8 mouse cellular contexts compared by ENCODE assay signal in the genomic region with DNA sequence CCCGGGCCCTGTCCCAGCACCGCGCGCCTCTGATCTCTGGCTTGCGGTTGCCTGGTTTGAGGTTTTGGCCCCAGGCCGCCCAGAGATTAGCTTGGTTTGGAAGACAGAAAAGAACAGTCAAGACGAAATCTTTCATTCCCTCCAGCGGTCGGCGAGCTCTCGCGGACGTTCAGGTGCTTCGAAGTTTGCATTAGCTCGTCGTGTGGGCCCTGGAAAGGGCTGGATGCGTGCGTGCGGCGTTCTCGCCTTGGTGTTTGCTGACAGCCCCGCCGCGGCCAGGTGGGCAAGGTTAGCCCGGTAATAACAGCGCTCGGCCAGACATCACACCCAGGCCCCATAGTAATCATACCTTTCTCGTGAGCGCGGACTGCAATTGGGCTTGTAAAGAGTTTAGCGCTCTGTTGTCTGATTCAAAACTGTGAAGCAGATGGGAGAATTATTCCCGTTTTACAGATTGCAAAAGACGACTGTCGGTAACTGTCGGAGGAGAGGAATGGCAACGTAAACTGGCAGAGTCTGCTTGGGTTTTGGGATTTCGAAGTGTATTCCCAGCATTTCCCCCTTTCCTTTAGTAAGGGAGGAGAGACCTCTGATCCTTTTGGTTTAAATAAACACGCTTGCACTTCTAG. TPM values are rescaled to one million over a fixed set of nuclear protein-coding genes. Genes with fewer than 3 reads are reported as not detected.
DNase-seq lines count a peak whose midpoint lies in the region; ATAC-seq and TF ChIP-seq lines count a peak whose summit lies in the region.

No protein-coding gene starts in this region.

- no peak for TF ChIP-seq RAD21 in MEL (IDR thresholded peaks at IDR 0.05; ENCODE audit: low read depth, low read length)

- TF ChIP-seq POLR2A in MEL (IDR thresholded peaks at IDR 0.05; ENCODE audit: control insufficient read depth in 1 of 2, insufficient read depth in 1 of 2, low read depth in 1 of 2, low read length in 2 of 2, poor library complexity in 1 of 2): no peak

- peak; percentile 36; the same call in 1 of the 2 replicates for ATAC-seq in kidney, embryonic 14.5 days (ENCODE audit: low FRiP score, low TSS enrichment)
- ATAC-seq in limb, embryonic 13.5 days (ENCODE audit: low FRiP score, low read depth): peak; percentile 45
- ATAC-seq in neural tube, embryonic 14.5 days (ENCODE audit: low read depth): peak; percentile 57

- no peaks in the 10 kb centered on the region for H3K27me3 ChIP-seq in kidney, embryonic 14.5 days (ENCODE audit: control insufficient read depth, insufficient read depth, low read length)
- 0 out of 4 replicates have a peak, but pooled peaks cover 0 to 2% of the 10 kb centered on the region in 2 experiments for H3K27me3 ChIP-seq in MEL (ENCODE audit: control insufficient read depth in 1 of 2, insufficient read depth in 2 of 2, low read length in 2 of 2)
- 0 out of 2 replicates have a peak, but pooled peaks cover 4% of the 10 kb centered on the region for H3K27me3 ChIP-seq in forebrain, embryonic 10.5 days (ENCODE audit: poor library complexity, severe bottlenecking)
- H3K27me3 ChIP-seq in limb, embryonic 13.5 days: peaks cover 4% of the 10 kb centered on the region; the same call in 1 of the 2 replicates
- H3K27me3 ChIP-seq in neural tube, embryonic 14.5 days (ENCODE audit: control insufficient read depth, insufficient read depth, low read length): no peaks in the 10 kb centered on the region

- no peak for TF ChIP-seq EP300 in MEL (IDR thresholded peaks at IDR 0.05; ENCODE audit: low read depth in 1 of 2, low read length in 2 of 2)

- peak overlapping the region; percentile 81 for H3K4me3 ChIP-seq in kidney, embryonic 14.5 days (ENCODE audit: low read length)
- peak overlapping the region; percentile 78 to 86 for H3K4me3 ChIP-seq in MEL (ENCODE audit: control insufficient read depth in 1 of 2, insufficient read depth in 1 of 2, low read depth in 2 of 2, low read length in 2 of 2)
- H3K4me3 ChIP-seq in forebrain, embryonic 10.5 days: peak overlapping the region; percentile 97
- H3K4me3 ChIP-seq in limb, embryonic 13.5 days: peak overlapping the region; percentile 96
- peak overlapping the region; percentile 96 for H3K4me3 ChIP-seq in neural tube, embryonic 14.5 days (ENCODE audit: low read depth, low read length)

- no peak for TF ChIP-seq CTCF in MEL (IDR thresholded peaks at IDR 0.05 in 2 of 3, conservative IDR thresholded peaks at IDR 0.05 in 1 of 3; ENCODE audit: control insufficient read depth in 1 of 3, insufficient read depth in 1 of 3, low read depth in 2 of 3, low read length in 3 of 3, poor library complexity in 1 of 3, severe bottlenecking in 1 of 3)

- no peak for DNase-seq in kidney, postnatal 25 days
- no peak for DNase-seq in MEL (ENCODE audit: low read depth, low spot score)
- DNase-seq in forebrain, embryonic 10.5 days (ENCODE audit: extremely low spot score, low spot score): no peak
- no peak for DNase-seq in yolk sac, embryonic 10.5 days (ENCODE audit: low spot score)
- DNase-seq in spleen, postnatal 10 days (ENCODE audit: low spot score in 2 of 2): no peak

- no peaks in the 10 kb centered on the region for H3K9me3 ChIP-seq in kidney, embryonic 14.5 days (ENCODE audit: control insufficient read depth, low read length)
- no peaks in the 10 kb centered on the region for H3K9me3 ChIP-seq in MEL (replicated peaks; ENCODE audit: insufficient read depth, low read length)
- no peaks in the 10 kb centered on the region for H3K9me3 ChIP-seq in forebrain, embryonic 10.5 days
- no peaks in the 10 kb centered on the region for H3K9me3 ChIP-seq in limb, embryonic 13.5 days
- H3K9me3 ChIP-seq in neural tube, embryonic 14.5 days (ENCODE audit: control insufficient read depth, low read length): no peaks in the 10 kb centered on the region

- peaks cover 3% of the 10 kb centered on the region; the same call in 1 of the 2 replicates for H3K79me2 ChIP-seq in MEL (ENCODE audit: control insufficient read depth, insufficient read depth, low read length, poor library complexity)

- H3K9ac ChIP-seq in kidney, embryonic 14.5 days (ENCODE audit: low read depth, low read length): peak overlapping the region; percentile 81
- H3K9ac ChIP-seq in MEL (ENCODE audit: control insufficient read depth, low read depth, low read length, poor library complexity, severe bottlenecking): peak overlapping the region; percentile 59
- peak overlapping the region; percentile 97 for H3K9ac ChIP-seq in limb, embryonic 13.5 days
- peak overlapping the region; percentile 91 for H3K9ac ChIP-seq in neural tube, embryonic 14.5 days (replicated peaks; ENCODE audit: low read depth, low read length)

- no peaks in the 10 kb centered on the region for H3K36me3 ChIP-seq in kidney, embryonic 14.5 days (ENCODE audit: control insufficient read depth, insufficient read depth, low read length)
- peaks cover 0 to 2% of the 10 kb centered on the region in 2 experiments; a peak in 1 of 4 replicates for H3K36me3 ChIP-seq in MEL (ENCODE audit: control insufficient read depth in 1 of 2, insufficient read depth in 2 of 2, low read length in 2 of 2)
- H3K36me3 ChIP-seq in forebrain, embryonic 10.5 days (replicated peaks): peaks cover 4% of the 10 kb centered on the region
- H3K36me3 ChIP-seq in limb, embryonic 13.5 days: no peaks in the 10 kb centered on the region
- H3K36me3 ChIP-seq in neural tube, embryonic 14.5 days (ENCODE audit: control insufficient read depth, insufficient read depth, low read length): no peaks in the 10 kb centered on the region

- under 1% methylated on average over 38 of the region's 38 CpGs for WGBS in kidney, embryonic 14.5 days
- WGBS in forebrain, embryonic 10.5 days: 1% methylated on average over 38 of the region's 38 CpGs
- under 1% methylated on average over 38 of the region's 38 CpGs for WGBS in limb, embryonic 13.5 days
- under 1% methylated on average over 38 of the region's 38 CpGs for WGBS in neural tube, embryonic 14.5 days

- peak overlapping the region; percentile 83 for H3K27ac ChIP-seq in kidney, embryonic 14.5 days (ENCODE audit: low read depth, low read length)
- no peak overlapping the region for H3K27ac ChIP-seq in MEL (ENCODE audit: control insufficient read depth, low read depth, low read length)
- peak overlapping the region; percentile 96 for H3K27ac ChIP-seq in forebrain, embryonic 10.5 days
- H3K27ac ChIP-seq in limb, embryonic 13.5 days: peak overlapping the region; percentile 86
- H3K27ac ChIP-seq in neural tube, embryonic 14.5 days (ENCODE audit: low read depth, low read length): peak overlapping the region; percentile 85

- peaks cover 19% of the 10 kb centered on the region for H3K4me1 ChIP-seq in kidney, embryonic 14.5 days (ENCODE audit: control insufficient read depth, insufficient read depth, low read length)
- peaks cover 0 to 5% of the 10 kb centered on the region in 2 experiments; a peak in 2 of 4 replicates for H3K4me1 ChIP-seq in MEL (ENCODE audit: control insufficient read depth in 1 of 2, insufficient read depth in 2 of 2, low read length in 2 of 2)
- peaks cover 35% of the 10 kb centered on the region for H3K4me1 ChIP-seq in forebrain, embryonic 10.5 days
- H3K4me1 ChIP-seq in limb, embryonic 13.5 days: peaks cover 29% of the 10 kb centered on the region
- H3K4me1 ChIP-seq in neural tube, embryonic 14.5 days (ENCODE audit: control insufficient read depth, insufficient read depth, low read length): peaks cover 16% of the 10 kb centered on the region

- H3K4me2 ChIP-seq in kidney, embryonic 14.5 days (replicated peaks; ENCODE audit: low read depth, low read length): peak overlapping the region; percentile 88
- H3K4me2 ChIP-seq in limb, embryonic 13.5 days (replicated peaks): peak overlapping the region; percentile 83
- peak overlapping the region; percentile 87 for H3K4me2 ChIP-seq in neural tube, embryonic 14.5 days (ENCODE audit: low read depth, low read length)

TF ChIP-seq in MEL, 35 proteins besides CTCF, POLR2A, EP300 and RAD21:
- 0 out of 2 replicates have a peak, but pooled peaks have one; percentile 6 for TF ChIP-seq MAX (IDR thresholded peaks at IDR 0.05; ENCODE audit: low read length)
- no peak for TF ChIP-seq USF1 (IDR thresholded peaks at IDR 0.05; ENCODE audit: low read depth, low read length)

RNA-seq across cellular contexts. Expression of gene Pik3c2a, which starts 0.6 kb away (rescaled TPM):
- polyA plus RNA-seq in kidney, embryonic 14.5 days (2014; fragmentation: Nextera tagmentation; extraction: Ambion mirVana): 31.6 and 39.7 TPM in 2 replicates
- 3.6 and 3.9 TPM in 2 replicates for total RNA-seq in MEL (2012; rRNA removed)
- polyA plus RNA-seq in MEL (2012; ENCODE audit: insufficient read depth in 1 of 2, insufficient read length in 2 of 2, low read depth in 1 of 2, low replicate concordance in 2 of 2, missing spikeins in 1 of 2): 1 to 10 TPM in 1 of 2 experiments, not detected in 1; 2.6 TPM
- 33.9 and 35.5 TPM in 2 replicates for polyA plus RNA-seq in forebrain, embryonic 10.5 days (2016; fragmentation: Nextera tagmentation; extraction: Ambion mirVana)
- polyA plus RNA-seq in limb, embryonic 13.5 days (2015; fragmentation: Nextera tagmentation; extraction: Ambion mirVana): 28.0 and 29.8 TPM in 2 replicates
- 20.5 and 22.4 TPM in 2 replicates for polyA plus RNA-seq in neural tube, embryonic 14.5 days (2014; fragmentation: Nextera tagmentation; extraction: Ambion mirVana)
